Mouse (Mus musculus): ENCODE measurements around the gene Gm20388.
"Not testable (repeated sequence)": the region's sequence is repeated elsewhere in the genome, so short reads cannot be mapped to it uniquely, and the experiment has no call there.

Gm20388 gene

GRCm38 (mm10) chr8:123252925-123253324 is 3342.3 kb downstream of the Gm20388 start:
- DNase-seq (ENCODE audit: extremely low spot score, low spot score) = no peak

- no peak for DNase-seq (ENCODE audit: extremely low spot score, low spot score)
These were observed 3342.9 kb downstream of the Gm20388 start for GRCm38 (mm10) chr8:123253451-123254098.

GRCm38 (mm10) chr8:123254099-123254885 is 3343.7 kb downstream of the Gm20388 start, which contains the start of the genes Zfp276 and Vps9d1:
TSS of gene Zfp276 (plus strand) at chr8:123254195.
TSS of gene Vps9d1 (minus strand) at chr8:123254348.
- peak; percentile 90 for DNase-seq (ENCODE audit: extremely low spot score, low spot score)

- no peak for DNase-seq (ENCODE audit: extremely low spot score, low spot score)
These were observed 3344.5 kb downstream of the Gm20388 start for GRCm38 (mm10) chr8:123255170-123255569.

GRCm38 (mm10) chr8:123257114-123257513 is 3346.5 kb downstream of the Gm20388 start:
- no peak for DNase-seq (ENCODE audit: extremely low spot score, low spot score)

GRCm38 (mm10) chr8:123257593-123257992 is 3347.0 kb downstream of the Gm20388 start:
- DNase-seq (ENCODE audit: extremely low spot score, low spot score) = not testable (repeated sequence)

GRCm38 (mm10) chr8:123267926-123268656 is 3357.4 kb downstream of the Gm20388 start:
- DNase-seq (ENCODE audit: extremely low spot score, low spot score) = peak; percentile 27

GRCm38 (mm10) chr8:123271147-123271546 is 3360.5 kb downstream of the Gm20388 start:
- DNase-seq (ENCODE audit: extremely low spot score, low spot score) = no peak

GRCm38 (mm10) chr8:123271901-123272300 is 3361.3 kb downstream of the Gm20388 start:
- DNase-seq (ENCODE audit: extremely low spot score, low spot score) = no peak

- no peak for DNase-seq (ENCODE audit: extremely low spot score, low spot score)
These were observed 3363.8 kb downstream of the Gm20388 start for GRCm38 (mm10) chr8:123274447-123274846.

GRCm38 (mm10) chr8:123275096-123275495 is 3364.5 kb downstream of the Gm20388 start:
- no peak for DNase-seq (ENCODE audit: extremely low spot score, low spot score)

- no peak for DNase-seq (ENCODE audit: extremely low spot score, low spot score)
These were observed 3367.8 kb downstream of the Gm20388 start for GRCm38 (mm10) chr8:123278445-123278844.

GRCm38 (mm10) chr8:123279828-123280227 is 3369.2 kb downstream of the Gm20388 start:
- DNase-seq (ENCODE audit: extremely low spot score, low spot score) = no peak

- DNase-seq (ENCODE audit: extremely low spot score, low spot score) = no peak
These were observed 3369.9 kb downstream of the Gm20388 start for GRCm38 (mm10) chr8:123280302-123281094.

GRCm38 (mm10) chr8:123282994-123283393 is 3372.4 kb downstream of the Gm20388 start:
- not testable (repeated sequence) for DNase-seq (ENCODE audit: extremely low spot score, low spot score)

- no peak for DNase-seq (ENCODE audit: extremely low spot score, low spot score)
These were observed 3373.3 kb downstream of the Gm20388 start for GRCm38 (mm10) chr8:123283991-123284390.

- no peak for DNase-seq (ENCODE audit: extremely low spot score, low spot score)
These were observed 3373.9 kb downstream of the Gm20388 start for GRCm38 (mm10) chr8:123284493-123284892.

GRCm38 (mm10) chr8:123287362-123287761 is 3376.7 kb downstream of the Gm20388 start:
- DNase-seq (ENCODE audit: extremely low spot score, low spot score) = no peak

- DNase-seq (ENCODE audit: extremely low spot score, low spot score) = no peak
These were observed 3379.5 kb downstream of the Gm20388 start for GRCm38 (mm10) chr8:123290166-123290565.

GRCm38 (mm10) chr8:123290679-123291078 is 3380.0 kb downstream of the Gm20388 start:
- DNase-seq (ENCODE audit: extremely low spot score, low spot score) = no peak

GRCm38 (mm10) chr8:123291716-123292115 is 3381.1 kb downstream of the Gm20388 start:
- DNase-seq (ENCODE audit: extremely low spot score, low spot score) = no peak
